Mouse (Mus musculus): ENCODE measurements around the gene Dbi. TPM values are rescaled to one million over a fixed set of nuclear protein-coding genes. Genes with fewer than 3 reads are reported as not detected.
"Not testable (repeated sequence)": the region's sequence is repeated elsewhere in the genome, so short reads cannot be mapped to it uniquely, and the experiment has no call there.

Gene Dbi
- polyA plus RNA-seq, 1 experiment = 1,337 TPM

DNA sequence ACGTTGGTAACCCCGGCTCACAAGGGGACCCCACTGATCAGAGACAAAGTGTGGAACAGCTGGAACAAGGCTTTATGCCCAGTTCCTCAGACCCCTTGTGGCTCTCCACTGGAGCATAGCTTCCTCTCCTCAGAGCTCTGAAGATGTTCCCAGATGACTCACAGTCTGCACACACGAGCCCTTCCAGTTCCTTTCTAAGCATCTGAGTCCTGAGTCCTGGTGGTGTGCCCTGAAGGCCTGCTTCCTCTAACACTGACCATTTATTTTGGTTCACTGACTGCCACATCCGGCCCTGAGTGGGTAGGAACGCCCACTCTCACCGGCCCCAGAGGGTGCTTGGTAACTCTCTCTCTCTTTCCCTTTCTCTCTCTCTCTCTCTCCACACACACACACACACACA, 21.4 kb downstream of the Dbi start:
- no peaks in the 10 kb centered on the region for H3K27me3 ChIP-seq (replicated peaks; ENCODE audit: control insufficient read depth, insufficient read depth, low read length)
- H3K4me1 ChIP-seq (ENCODE audit: control insufficient read depth, insufficient read depth, low read length) = peaks cover 4% of the 10 kb centered on the region; the same call in 1 of the 2 replicates
- no peak overlapping the region for H3K4me3 ChIP-seq (ENCODE audit: insufficient read depth, low read depth, low read length)
- peak; percentile 49 for DNase-seq
- H3K36me3 ChIP-seq (ENCODE audit: control insufficient read depth, insufficient read depth, low read length) = no peaks in the 10 kb centered on the region
- H3K27ac ChIP-seq (ENCODE audit: insufficient read depth, low read depth, low read length) = no peak overlapping the region
- TF ChIP-seq POLR2A (IDR thresholded peaks at IDR 0.05; ENCODE audit: low read depth, low read length) (no peak), CTCF (conservative IDR thresholded peaks at IDR 0.05; ENCODE audit: insufficient read depth, insufficient read length, low read depth, low read length) (no peak)
- WGBS = 37% methylated on average over 6 of the region's 6 CpGs

DNA sequence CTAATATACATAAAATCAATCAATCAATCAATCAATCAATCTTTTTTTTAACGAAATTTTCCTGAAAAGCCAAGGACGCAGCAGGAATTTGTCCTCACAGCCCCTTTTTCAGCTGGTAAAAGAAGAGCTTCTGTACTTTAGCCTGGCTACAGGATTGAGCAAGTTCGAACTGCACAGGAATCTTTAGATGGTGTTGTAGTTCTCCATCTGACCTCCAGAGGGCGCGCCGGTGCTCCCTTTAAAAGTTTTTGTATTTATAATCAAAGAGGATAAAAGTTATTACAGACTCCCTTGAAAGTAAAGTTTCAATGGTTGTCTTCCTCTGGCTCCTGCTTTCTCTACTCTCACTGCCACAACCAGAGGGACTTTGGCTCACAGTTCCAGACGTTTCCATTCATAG, 22.6 kb downstream of the Dbi start:
- TF ChIP-seq CTCF (conservative IDR thresholded peaks at IDR 0.05; ENCODE audit: insufficient read depth, insufficient read length, low read depth, low read length) = peak; percentile 82
- no peak for TF ChIP-seq POLR2A (IDR thresholded peaks at IDR 0.05; ENCODE audit: low read depth, low read length)
- H3K27ac ChIP-seq (ENCODE audit: insufficient read depth, low read depth, low read length) = no peak overlapping the region
- no peaks in the 10 kb centered on the region for H3K36me3 ChIP-seq (ENCODE audit: control insufficient read depth, insufficient read depth, low read length)
- H3K27me3 ChIP-seq (replicated peaks; ENCODE audit: control insufficient read depth, insufficient read depth, low read length) = no peaks in the 10 kb centered on the region
- H3K4me1 ChIP-seq (ENCODE audit: control insufficient read depth, insufficient read depth, low read length) = peaks cover 4% of the 10 kb centered on the region; the same call in 1 of the 2 replicates
- DNase-seq = peak; percentile 86
- WGBS = 9% methylated on average over 7 of the region's 7 CpGs
- H3K4me3 ChIP-seq (ENCODE audit: insufficient read depth, low read depth, low read length) = no peak overlapping the region

DNA sequence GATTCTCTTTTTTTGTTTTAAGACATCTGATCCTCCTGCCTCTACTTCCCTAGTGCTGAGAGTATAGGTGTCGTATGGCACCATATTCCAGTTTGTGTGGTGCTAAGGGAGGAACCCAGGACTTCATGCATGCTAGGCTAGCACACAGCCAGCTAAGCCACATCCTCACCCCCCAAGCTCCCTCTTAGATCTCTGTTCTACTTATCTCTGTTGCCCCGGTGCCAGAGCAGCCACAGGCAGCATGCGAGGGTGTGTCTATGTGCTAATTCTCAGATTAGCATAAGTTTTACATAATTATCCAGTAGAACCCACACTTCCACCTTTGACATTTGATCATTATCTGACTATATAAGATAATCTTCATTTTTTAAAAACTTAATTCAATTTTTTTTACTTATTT, 26.0 kb downstream of the Dbi start:
- no peak for TF ChIP-seq POLR2A (IDR thresholded peaks at IDR 0.05; ENCODE audit: low read depth, low read length)
- no peak for TF ChIP-seq CTCF (conservative IDR thresholded peaks at IDR 0.05; ENCODE audit: insufficient read depth, insufficient read length, low read depth, low read length)
- WGBS = 81% methylated on average over 3 of the region's 3 CpGs
- H3K36me3 ChIP-seq (ENCODE audit: control insufficient read depth, insufficient read depth, low read length) = no peaks in the 10 kb centered on the region
- H3K4me1 ChIP-seq (ENCODE audit: control insufficient read depth, insufficient read depth, low read length) = no peaks in the 10 kb centered on the region
- DNase-seq = no peak
- no peak overlapping the region for H3K27ac ChIP-seq (ENCODE audit: insufficient read depth, low read depth, low read length)
- H3K27me3 ChIP-seq (replicated peaks; ENCODE audit: control insufficient read depth, insufficient read depth, low read length) = no peaks in the 10 kb centered on the region
- H3K4me3 ChIP-seq (ENCODE audit: insufficient read depth, low read depth, low read length) = no peak overlapping the region

DNA sequence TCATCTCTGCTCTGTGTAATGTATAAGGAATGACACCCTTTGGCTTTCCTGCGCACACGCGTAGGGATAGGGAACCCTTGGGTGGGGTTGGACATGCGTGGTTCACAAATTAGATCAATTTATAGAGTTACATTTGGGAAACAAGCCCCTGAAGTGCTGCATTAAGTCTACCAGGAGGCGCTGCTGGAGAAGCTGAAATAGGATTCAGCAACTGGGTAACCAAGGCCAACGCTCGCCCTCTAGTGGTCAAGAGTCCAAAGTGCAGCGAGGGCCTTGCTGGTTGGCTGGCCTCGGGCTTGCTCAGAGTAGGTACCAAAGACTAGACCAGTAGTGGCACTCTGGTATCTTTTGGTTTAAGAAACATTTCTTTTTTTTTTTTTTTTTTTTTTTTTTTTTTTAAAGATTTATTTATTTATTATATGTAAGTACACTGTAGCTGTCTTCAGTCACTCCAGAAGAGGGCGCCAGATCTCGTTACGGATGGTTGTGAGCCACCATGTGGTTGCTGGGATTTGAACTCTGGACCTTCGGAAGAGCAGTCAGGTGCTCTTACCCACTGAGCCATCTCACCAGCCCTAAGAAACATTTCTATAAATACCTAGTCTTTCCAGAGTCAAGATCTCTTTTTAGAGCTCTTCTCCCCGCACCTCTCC, 27.3 kb downstream of the Dbi start:
- H3K27me3 ChIP-seq (replicated peaks; ENCODE audit: control insufficient read depth, insufficient read depth, low read length); H3K27ac ChIP-seq (ENCODE audit: insufficient read depth, low read depth, low read length); H3K4me1 ChIP-seq (ENCODE audit: control insufficient read depth, insufficient read depth, low read length); H3K4me3 ChIP-seq (ENCODE audit: insufficient read depth, low read depth, low read length); H3K36me3 ChIP-seq (ENCODE audit: control insufficient read depth, insufficient read depth, low read length): not testable (repeated sequence)
- DNase-seq = peak; percentile 92
- WGBS = 46% methylated on average over 12 of the region's 14 CpGs
- peak; percentile 97 for TF ChIP-seq CTCF (conservative IDR thresholded peaks at IDR 0.05; ENCODE audit: insufficient read depth, insufficient read length, low read depth, low read length)

DNA sequence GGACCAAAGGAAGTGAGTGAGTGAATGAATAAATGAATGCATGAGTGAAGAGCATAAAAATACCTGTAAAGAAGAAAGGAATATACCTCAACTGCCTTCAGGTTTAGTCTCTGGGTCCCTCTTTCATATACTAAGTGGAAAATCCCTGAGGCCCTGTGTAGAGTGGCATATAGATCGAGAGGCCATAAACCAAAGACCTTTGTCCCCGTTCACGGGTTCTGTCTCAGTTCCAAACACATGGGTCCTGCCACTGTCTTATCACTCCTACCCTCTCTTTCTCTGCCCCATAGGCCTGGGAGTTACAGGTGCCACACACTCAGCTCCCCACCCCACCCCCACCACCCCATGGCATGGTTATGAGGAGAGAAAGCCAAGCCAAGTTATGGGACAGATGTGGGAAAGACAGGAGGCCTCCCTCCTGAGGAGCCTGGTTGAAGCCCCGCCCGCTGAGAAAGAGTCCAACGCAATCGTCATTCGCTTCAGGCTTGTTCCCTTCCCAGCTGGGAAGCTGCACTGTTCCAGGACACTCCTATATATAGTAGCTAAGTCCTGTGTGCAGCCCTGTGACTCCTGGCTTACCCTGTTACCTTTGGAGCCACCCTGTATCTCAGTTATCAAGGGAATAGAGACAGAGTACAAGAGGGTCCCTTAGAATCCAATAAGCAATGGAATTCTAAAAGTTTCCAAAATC, 29.9 kb downstream of the Dbi start:
- DNase-seq = no peak
- H3K4me1 ChIP-seq (ENCODE audit: control insufficient read depth, insufficient read depth, low read length) = no peaks in the 10 kb centered on the region
- H3K4me3 ChIP-seq (ENCODE audit: insufficient read depth, low read depth, low read length) = no peak overlapping the region
- no peaks in the 10 kb centered on the region for H3K27me3 ChIP-seq (replicated peaks; ENCODE audit: control insufficient read depth, insufficient read depth, low read length)
- H3K36me3 ChIP-seq (ENCODE audit: control insufficient read depth, insufficient read depth, low read length) = no peaks in the 10 kb centered on the region
- no peak for TF ChIP-seq POLR2A (IDR thresholded peaks at IDR 0.05; ENCODE audit: low read depth, low read length)
- TF ChIP-seq CTCF (conservative IDR thresholded peaks at IDR 0.05; ENCODE audit: insufficient read depth, insufficient read length, low read depth, low read length) = no peak
- H3K27ac ChIP-seq (ENCODE audit: insufficient read depth, low read depth, low read length) = no peak overlapping the region
- WGBS = 88% methylated on average over 8 of the region's 8 CpGs

DNA sequence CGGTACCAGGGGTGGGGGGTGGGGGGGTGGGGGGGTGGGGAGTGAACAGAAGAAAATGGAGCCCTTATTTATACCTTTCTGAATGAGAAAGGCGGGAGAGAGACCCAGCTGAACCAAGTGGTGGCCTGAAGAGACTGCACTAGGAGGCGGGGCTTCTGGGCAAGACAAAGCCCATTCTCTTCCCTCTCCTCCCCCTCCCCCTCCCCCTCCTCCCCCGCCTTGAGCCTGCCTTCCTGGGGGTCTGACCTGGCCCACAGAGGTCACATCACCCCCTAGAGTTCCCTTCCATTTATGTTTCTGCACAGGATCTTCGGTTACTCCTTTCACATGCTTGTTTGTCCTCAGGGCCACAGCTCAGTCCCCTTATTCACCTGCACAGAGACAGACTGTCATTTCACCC, 31.7 kb downstream of the Dbi start:
- no peak for DNase-seq
- WGBS = 58% methylated on average over 5 of the region's 5 CpGs
- Histone ChIP-seq H3K27me3 (replicated peaks; ENCODE audit: control insufficient read depth, insufficient read depth, low read length) (no peaks in the 10 kb centered on the region), H3K27ac (ENCODE audit: insufficient read depth, low read depth, low read length) (no peak overlapping the region), H3K36me3 (ENCODE audit: control insufficient read depth, insufficient read depth, low read length) (no peaks in the 10 kb centered on the region), H3K4me3 (ENCODE audit: insufficient read depth, low read depth, low read length) (no peak overlapping the region), H3K4me1 (ENCODE audit: control insufficient read depth, insufficient read depth, low read length) (no peaks in the 10 kb centered on the region)
- TF ChIP-seq CTCF (conservative IDR thresholded peaks at IDR 0.05; ENCODE audit: insufficient read depth, insufficient read length, low read depth, low read length) (no peak), POLR2A (IDR thresholded peaks at IDR 0.05; ENCODE audit: low read depth, low read length) (no peak)

DNA sequence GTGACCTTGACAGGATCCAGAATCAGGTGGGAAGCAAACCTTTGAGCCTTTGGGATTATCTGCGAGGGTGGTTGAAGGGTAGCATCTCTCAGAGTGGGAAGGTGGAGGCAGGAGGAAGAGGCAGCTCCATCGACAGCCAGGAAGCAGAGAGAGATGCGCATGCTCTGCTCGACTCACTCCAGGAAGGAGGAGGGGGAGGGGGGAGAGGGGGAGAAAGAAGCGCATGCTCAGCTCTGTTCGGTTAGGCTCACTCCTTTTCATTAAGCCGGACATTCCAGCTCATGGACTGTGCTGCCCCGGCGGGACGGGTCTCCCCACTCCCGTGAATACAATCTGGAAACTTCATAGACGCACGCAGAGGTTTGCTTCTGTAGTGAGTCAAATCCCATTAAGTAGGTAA, 34.2 kb downstream of the Dbi start:
- WGBS = 58% methylated on average over 13 of the region's 13 CpGs
- Histone ChIP-seq H3K36me3 (ENCODE audit: control insufficient read depth, insufficient read depth, low read length) (no peaks in the 10 kb centered on the region), H3K4me3 (ENCODE audit: insufficient read depth, low read depth, low read length) (no peak overlapping the region), H3K27ac (ENCODE audit: insufficient read depth, low read depth, low read length) (no peak overlapping the region), H3K4me1 (ENCODE audit: control insufficient read depth, insufficient read depth, low read length) (no peaks in the 10 kb centered on the region), H3K27me3 (replicated peaks; ENCODE audit: control insufficient read depth, insufficient read depth, low read length) (no peaks in the 10 kb centered on the region)
- TF ChIP-seq POLR2A (IDR thresholded peaks at IDR 0.05; ENCODE audit: low read depth, low read length) (no peak), CTCF (conservative IDR thresholded peaks at IDR 0.05; ENCODE audit: insufficient read depth, insufficient read length, low read depth, low read length) (no peak)
- no peak for DNase-seq

All from kidney, adult 2 months (tissue).